Mouse (Mus musculus) CH12.LX (cell line): ENCODE data around the gene Sgsm1.

Source experiments
- BHLHE40 ChIP-seq: IDR thresholded peaks from 2 replicates; pipeline ENCODE4 v1.6.1; 2011; ENCODE audit warnings: mild to moderate bottlenecking, low read depth, low read length, improper control_type of control experiment
- CHD1 ChIP-seq: IDR thresholded peaks from 2 replicates; pipeline ENCODE4 v1.6.1; 2012; ENCODE audit warnings: low read depth, low read length, improper control_type of control experiment, inconsistent platforms
- CTCF ChIP-seq, 2 experiments: IDR thresholded peaks in 1 of 2; conservative IDR thresholded peaks in 1 of 2; 2 replicates each; pipeline ENCODE4 v1.5.1; 2011 to 2012; ENCODE audit warnings: low read depth in 2 of 2, low read length in 2 of 2, improper control_type of control experiment in 1 of 2, inconsistent platforms in 1 of 2, mild to moderate bottlenecking in 1 of 2, moderate library complexity in 1 of 2
- KAT2A ChIP-seq: IDR thresholded peaks from 2 replicates; pipeline ENCODE4 v1.6.1; 2012; ENCODE audit warnings: low read length, improper control_type of control experiment, inconsistent platforms; ENCODE audit not compliant: insufficient replicate concordance
- MEF2A ChIP-seq: IDR thresholded peaks from 2 replicates; pipeline ENCODE4 v1.6.1; 2014; ENCODE audit warnings: low read depth, mild to moderate bottlenecking, inconsistent platforms, low read length, improper control_type of control experiment, borderline replicate concordance
- USF2 ChIP-seq: conservative IDR thresholded peaks from 2 replicates; pipeline ENCODE4 v1.6.1; 2011; ENCODE audit warnings: low read depth, low read length, improper control_type of control experiment
- ZC3H11A ChIP-seq: IDR thresholded peaks from 2 replicates; pipeline ENCODE4 v1.6.1; 2012; ENCODE audit warnings: low read depth, mild to moderate bottlenecking, inconsistent platforms, low read length, improper control_type of control experiment
- ZKSCAN1 ChIP-seq: IDR thresholded peaks from 2 replicates; pipeline ENCODE4 v1.6.1; 2012; ENCODE audit warnings: low read depth, inconsistent platforms, low read length, improper control_type of control experiment, borderline replicate concordance

GRCm38 (mm10) chr5:113294575-113294974 is 16.0 kb downstream of the Sgsm1 start:
- TF ChIP-seq CTCF (conservative IDR thresholded peaks at IDR 0.05 in 1 of 2, IDR thresholded peaks at IDR 0.05 in 1 of 2; ENCODE audit: low read depth in 2 of 2, low read length in 2 of 2) (no peak), ZKSCAN1 (no peak), USF2 (no peak), MEF2A (no peak), KAT2A (no peak), ZC3H11A (no peak), CHD1 (no peak), BHLHE40 (no peak)
